ENCODE assay signal across 7 mouse cellular contexts in the genomic region with DNA sequence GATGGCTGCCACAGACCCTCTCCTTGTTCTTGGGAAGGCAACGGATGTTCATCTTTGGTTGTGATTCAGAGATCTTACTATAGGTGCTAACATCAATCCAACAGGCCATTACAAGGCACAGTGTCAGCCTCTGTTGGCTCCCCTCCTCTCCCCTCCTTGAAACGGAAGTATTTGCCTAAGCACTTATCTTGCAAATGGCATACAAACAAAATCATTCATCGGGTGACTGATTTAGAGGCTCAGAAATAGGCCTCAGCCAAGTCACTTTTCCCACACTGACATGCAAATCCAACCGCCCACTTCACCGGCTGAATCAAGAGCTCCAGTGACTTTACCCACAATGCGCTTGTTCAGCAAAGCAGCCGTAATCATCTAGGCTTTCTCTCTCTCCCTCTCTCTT. TPM values are rescaled to one million over a fixed set of nuclear protein-coding genes. Genes with fewer than 3 reads are reported as not detected.
A peak's percentile ranks its signal among the peaks of the same experiment; 100 is the strongest.
DNase-seq lines count a peak whose midpoint lies in the region; ATAC-seq lines count a peak whose summit lies in the region.

No protein-coding gene starts in this region.

- 37% methylated on average over 7 of the region's 7 CpGs for WGBS in midbrain, embryonic 14.5 days
- 41% methylated on average over 7 of the region's 7 CpGs for WGBS in midbrain, embryonic 16.5 days
- 32% methylated on average over 7 of the region's 7 CpGs for WGBS in stomach, embryonic 16.5 days
- WGBS in intestine, embryonic 15.5 days: 37% methylated on average over 7 of the region's 7 CpGs

- no peak overlapping the region for H3K4me3 ChIP-seq in midbrain, embryonic 14.5 days (replicated peaks; ENCODE audit: low read depth, low read length)
- no peak overlapping the region for H3K4me3 ChIP-seq in midbrain, embryonic 16.5 days (ENCODE audit: low read depth, low read length)
- H3K4me3 ChIP-seq in stomach, embryonic 16.5 days (replicated peaks; ENCODE audit: low read length): no peak overlapping the region
- no peak overlapping the region for H3K4me3 ChIP-seq in intestine, embryonic 15.5 days (replicated peaks)

- no peak overlapping the region for H3K27ac ChIP-seq in midbrain, embryonic 14.5 days (replicated peaks; ENCODE audit: low read depth, low read length)
- H3K27ac ChIP-seq in midbrain, embryonic 16.5 days (ENCODE audit: low read length): no peak overlapping the region; the same call in 1 of the 2 replicates
- no peak overlapping the region; the same call in 1 of the 2 replicates for H3K27ac ChIP-seq in stomach, embryonic 16.5 days (ENCODE audit: low read length)
- no peak overlapping the region for H3K27ac ChIP-seq in intestine, embryonic 15.5 days

- intact Hi-C loops in left cerebral cortex, postnatal 25 days (cut with DNase I): no loop called here

- H3K27me3 ChIP-seq in midbrain, embryonic 14.5 days (ENCODE audit: control insufficient read depth, insufficient read depth, low read length): no peaks in the 10 kb centered on the region
- no peaks in the 10 kb centered on the region for H3K27me3 ChIP-seq in midbrain, embryonic 16.5 days (ENCODE audit: control insufficient read depth, insufficient read depth, low read depth, low read length)
- H3K27me3 ChIP-seq in stomach, embryonic 16.5 days (ENCODE audit: control insufficient read depth, insufficient read depth, low read length): no peaks in the 10 kb centered on the region
- H3K27me3 ChIP-seq in intestine, embryonic 15.5 days (replicated peaks): no peaks in the 10 kb centered on the region

- no peaks in the 10 kb centered on the region for H3K36me3 ChIP-seq in midbrain, embryonic 14.5 days (ENCODE audit: control insufficient read depth, insufficient read depth, low read length)
- no peaks in the 10 kb centered on the region for H3K36me3 ChIP-seq in midbrain, embryonic 16.5 days (ENCODE audit: control insufficient read depth, insufficient read depth, low read length)
- no peaks in the 10 kb centered on the region for H3K36me3 ChIP-seq in stomach, embryonic 16.5 days (ENCODE audit: control insufficient read depth, insufficient read depth, low read length)
- H3K36me3 ChIP-seq in intestine, embryonic 15.5 days: no peaks in the 10 kb centered on the region

- H3K4me1 ChIP-seq in midbrain, embryonic 14.5 days (ENCODE audit: control insufficient read depth, insufficient read depth, low read length): no peaks in the 10 kb centered on the region
- no peaks in the 10 kb centered on the region for H3K4me1 ChIP-seq in midbrain, embryonic 16.5 days (ENCODE audit: control insufficient read depth, insufficient read depth, low read length)
- H3K4me1 ChIP-seq in stomach, embryonic 16.5 days (ENCODE audit: control insufficient read depth, insufficient read depth, low read length): 0 out of 2 replicates have a peak, but pooled peaks cover 2% of the 10 kb centered on the region
- H3K4me1 ChIP-seq in intestine, embryonic 15.5 days (replicated peaks): no peaks in the 10 kb centered on the region

- ATAC-seq in midbrain, embryonic 14.5 days (ENCODE audit: low FRiP score, low TSS enrichment): no peak
- ATAC-seq in midbrain, embryonic 16.5 days: no peak
- peak; percentile 56; the same call in 1 of the 2 replicates for ATAC-seq in stomach, embryonic 16.5 days (ENCODE audit: insufficient read depth, low FRiP score)
- no peak for ATAC-seq in intestine, embryonic 15.5 days

- peak; percentile 40 for DNase-seq in midbrain, embryonic 14.5 days
- peak; percentile 92 for DNase-seq in brain, adult 2 months (ENCODE audit: low read depth, low spot score)
- DNase-seq in left cerebral cortex, postnatal 25 days (ENCODE audit: low spot score in 2 of 2): peak; percentile 54 to 95
- no peak for DNase-seq in adrenal gland, adult 2 months

- H3K4me2 ChIP-seq in midbrain, embryonic 14.5 days (ENCODE audit: low read length): no peak overlapping the region
- no peak overlapping the region for H3K4me2 ChIP-seq in midbrain, embryonic 16.5 days (ENCODE audit: low read length)
- no peak overlapping the region for H3K4me2 ChIP-seq in stomach, embryonic 16.5 days (ENCODE audit: low read depth, low read length)
- no peak overlapping the region for H3K4me2 ChIP-seq in intestine, embryonic 15.5 days (replicated peaks)

- no peak overlapping the region for H3K9ac ChIP-seq in midbrain, embryonic 14.5 days (replicated peaks; ENCODE audit: low read length)
- no peak overlapping the region for H3K9ac ChIP-seq in midbrain, embryonic 16.5 days (ENCODE audit: low read depth, low read length)
- H3K9ac ChIP-seq in stomach, embryonic 16.5 days (ENCODE audit: low read length): no peak overlapping the region
- H3K9ac ChIP-seq in intestine, embryonic 15.5 days: no peak overlapping the region

- H3K9me3 ChIP-seq in midbrain, embryonic 14.5 days (ENCODE audit: control insufficient read depth, low read length): no peaks in the 10 kb centered on the region
- no peaks in the 10 kb centered on the region for H3K9me3 ChIP-seq in midbrain, embryonic 16.5 days (replicated peaks; ENCODE audit: control insufficient read depth, low read length, poor library complexity, severe bottlenecking)
- H3K9me3 ChIP-seq in stomach, embryonic 16.5 days (replicated peaks; ENCODE audit: control insufficient read depth, low read length): no peaks in the 10 kb centered on the region
- H3K9me3 ChIP-seq in intestine, embryonic 15.5 days: no peaks in the 10 kb centered on the region

RNA-seq across cellular contexts. Expression of a gene that starts 16.7 kb away (rescaled TPM):
- polyA plus RNA-seq in midbrain, embryonic 14.5 days (2014; fragmentation: Nextera tagmentation; extraction: Ambion mirVana): 6.9 and 8.2 TPM in 2 replicates
- 10.2 and 10.8 TPM in 2 replicates for polyA plus RNA-seq in midbrain, embryonic 16.5 days (2015; fragmentation: Nextera tagmentation; extraction: Ambion mirVana)
- 10 to 100 TPM in 1 of 2 experiments, 1 to 10 TPM in 1; 7.1 to 11.2 TPM for total RNA-seq in left cerebral cortex, postnatal 25 days (2021)
- polyA plus RNA-seq in stomach, embryonic 16.5 days (2015; fragmentation: Nextera tagmentation; extraction: Ambion mirVana): 13.1 and 14.1 TPM in 2 replicates
- 10 to 100 TPM in 1 of 2 experiments, 1 to 10 TPM in 1; 8.2 to 12.2 TPM for total RNA-seq in adrenal gland, adult 2 months (2021)
- polyA plus RNA-seq in adrenal gland, adult 2 months (2012; rRNA removed): 7.9 and 8.9 TPM in 2 replicates
- polyA plus RNA-seq in intestine, embryonic 15.5 days (2015; fragmentation: Nextera tagmentation; extraction: Ambion mirVana): 26.8 and 32.7 TPM in 2 replicates

RNA-seq across cellular contexts. Expression of a gene that starts 28.9 kb away (rescaled TPM):
- polyA plus RNA-seq in midbrain, embryonic 14.5 days (2014; fragmentation: Nextera tagmentation; extraction: Ambion mirVana): 410 and 413 TPM in 2 replicates
- 300 and 310 TPM in 2 replicates for polyA plus RNA-seq in midbrain, embryonic 16.5 days (2015; fragmentation: Nextera tagmentation; extraction: Ambion mirVana)
- 100 to 1,000 TPM; 151 to 154 TPM for total RNA-seq in left cerebral cortex, postnatal 25 days (2021)
- polyA plus RNA-seq in stomach, embryonic 16.5 days (2015; fragmentation: Nextera tagmentation; extraction: Ambion mirVana): 401 and 513 TPM in 2 replicates
- total RNA-seq in adrenal gland, adult 2 months (2021): 100 to 1,000 TPM; 308 to 315 TPM
- polyA plus RNA-seq in adrenal gland, adult 2 months (2012; rRNA removed): 5.2 and 5.3 TPM in 2 replicates
- polyA plus RNA-seq in intestine, embryonic 15.5 days (2015; fragmentation: Nextera tagmentation; extraction: Ambion mirVana): 548 and 585 TPM in 2 replicates

Comparison
In these comparisons a context has a peak if more than half of its experiments do, and no peak if none do; other contexts are left out.
1. RNA of a gene that starts 28.9 kb away (polyA plus RNA-seq): 548 to 585 TPM in intestine, embryonic 15.5 days, 401 to 513 TPM in stomach, embryonic 16.5 days, 410 to 413 TPM in midbrain, embryonic 14.5 days and 300 to 310 TPM in midbrain, embryonic 16.5 days; 5.2 to 5.3 TPM in adrenal gland, adult 2 months; every median in the first group is over 10 times any median in the second.